Mouse (Mus musculus) ovary, adult 18-20 months (tissue): Measurements from ENCODE around the gene Creb3l2.
"Not testable (repeated sequence)": the region's sequence is repeated elsewhere in the genome, so short reads cannot be mapped to it uniquely, and the experiment has no call there.

Experiments
- DNase-seq: peaks from one replicate; pipeline ENCODE4 v3.0.0; 2022; ENCODE audit warnings: low spot score, mixed read lengths

The Creb3l2 gene

DNA sequence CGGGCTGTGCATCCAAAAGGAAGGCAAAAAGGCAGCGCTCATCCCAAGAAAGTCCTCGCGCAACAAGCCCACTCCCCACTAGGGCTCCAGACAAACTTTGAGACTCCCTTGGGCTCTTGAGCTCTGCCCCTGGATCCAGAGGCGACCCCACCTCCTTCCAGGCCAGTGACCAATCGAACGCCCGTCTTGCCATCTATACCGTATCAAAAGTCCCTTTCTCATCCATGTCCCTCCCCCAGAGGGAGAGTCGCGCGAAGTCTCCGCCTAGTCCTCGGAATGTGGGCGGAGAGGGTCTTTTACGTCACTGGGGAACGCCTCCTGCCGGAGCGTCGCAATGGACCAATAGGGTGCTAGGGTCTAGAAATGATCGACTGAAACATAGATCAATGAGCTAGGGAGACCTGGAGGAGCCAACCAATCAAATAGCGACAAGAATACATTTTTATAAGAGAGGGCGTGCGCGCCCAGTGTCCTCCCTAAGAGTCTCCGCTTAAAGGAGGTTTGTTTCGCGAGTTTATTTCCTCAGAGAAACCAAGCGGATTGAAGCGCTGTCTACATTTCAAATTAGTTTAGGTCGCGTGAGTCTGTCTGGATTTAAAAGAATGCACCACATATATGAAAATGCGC lies at the start of gene Creb3l2:
Gene Creb3l2 (minus strand): TSS at position 106 of the 627 bp plus-strand sequence.
- peak; percentile 98 for DNase-seq

DNA sequence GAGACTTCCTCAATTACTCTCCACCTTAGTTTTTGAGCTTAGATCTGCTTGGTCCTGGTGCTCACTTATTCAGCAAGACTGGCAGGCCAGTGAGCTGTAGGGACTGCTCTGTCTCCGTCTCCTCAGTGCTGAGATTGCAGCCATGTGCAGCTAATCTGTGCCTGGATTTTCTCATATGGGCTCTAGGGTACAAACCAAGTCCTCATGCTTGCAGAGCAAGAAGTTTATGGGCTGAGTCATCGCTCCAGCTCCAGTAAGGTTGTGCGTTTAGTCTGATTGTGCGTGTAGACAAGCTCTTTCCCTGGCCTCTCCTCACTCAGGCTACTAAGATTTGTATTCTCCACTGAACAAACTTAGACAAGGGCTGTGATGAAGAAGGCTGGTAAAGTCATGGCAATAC lies 44.6 kb upstream of the Creb3l2 start:
- no peak for DNase-seq

DNA sequence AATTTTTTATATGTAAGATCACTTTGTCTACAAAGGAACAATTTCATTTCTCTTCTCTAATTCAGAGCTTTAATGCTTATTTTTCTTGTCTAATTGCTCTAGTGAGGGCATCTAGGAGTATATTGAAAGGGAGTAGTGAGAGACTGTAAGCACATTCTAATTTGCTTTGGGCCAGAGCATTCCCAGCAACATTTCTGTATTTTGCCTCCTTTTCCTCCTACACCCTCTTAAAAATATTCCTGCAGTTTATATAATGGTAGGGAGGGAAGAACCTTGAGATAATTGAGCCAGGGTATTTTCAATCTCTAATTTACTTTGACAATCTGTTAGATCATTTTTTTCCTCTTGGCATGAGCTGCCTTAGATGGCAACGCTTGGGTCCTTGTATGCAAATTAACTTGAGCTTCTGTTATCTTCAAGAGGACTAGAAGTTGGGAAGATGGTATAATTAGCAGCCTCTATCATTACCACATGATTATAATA lies 42.7 kb upstream of the Creb3l2 start:
- no peak for DNase-seq

DNA sequence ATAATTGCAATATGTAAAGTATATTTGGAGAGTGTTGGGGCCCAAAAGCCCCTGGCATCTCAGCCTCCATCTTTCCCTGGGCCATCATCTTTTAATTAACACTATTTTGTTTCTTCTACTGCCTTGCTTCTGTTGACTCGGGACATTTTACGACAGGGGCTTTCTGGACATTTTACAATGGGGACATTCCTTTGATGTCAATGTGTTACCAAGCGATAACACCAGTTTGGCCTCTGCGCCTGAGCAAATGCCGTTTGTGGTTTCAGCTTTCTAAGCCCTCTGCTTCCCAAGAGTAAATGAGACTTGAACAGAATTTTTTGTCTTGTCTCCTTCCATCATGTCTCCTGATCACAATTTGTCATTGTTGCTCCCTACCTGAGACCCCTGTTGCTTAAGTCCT lies 41.3 kb upstream of the Creb3l2 start:
- DNase-seq: no peak

DNA sequence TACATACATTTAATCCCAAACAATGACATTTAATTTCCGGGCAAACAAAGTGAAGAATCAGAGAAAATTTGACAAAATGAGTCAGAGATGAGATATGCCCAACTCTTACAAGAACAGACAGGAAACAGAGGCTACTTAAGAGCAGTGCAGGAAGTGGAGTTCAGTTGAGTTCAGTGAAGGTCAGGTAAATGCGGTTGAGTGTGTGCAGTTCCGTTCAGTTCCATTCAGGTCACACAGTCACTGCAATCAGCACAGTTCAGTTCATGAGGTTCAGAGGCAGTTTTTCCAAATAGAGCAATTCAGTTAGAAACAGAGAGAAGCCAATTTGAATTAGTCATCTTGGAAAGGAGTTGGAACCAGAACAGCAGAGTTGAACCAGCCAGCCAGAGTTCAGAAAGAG lies 39.2 kb upstream of the Creb3l2 start:
- DNase-seq: no peak

DNA sequence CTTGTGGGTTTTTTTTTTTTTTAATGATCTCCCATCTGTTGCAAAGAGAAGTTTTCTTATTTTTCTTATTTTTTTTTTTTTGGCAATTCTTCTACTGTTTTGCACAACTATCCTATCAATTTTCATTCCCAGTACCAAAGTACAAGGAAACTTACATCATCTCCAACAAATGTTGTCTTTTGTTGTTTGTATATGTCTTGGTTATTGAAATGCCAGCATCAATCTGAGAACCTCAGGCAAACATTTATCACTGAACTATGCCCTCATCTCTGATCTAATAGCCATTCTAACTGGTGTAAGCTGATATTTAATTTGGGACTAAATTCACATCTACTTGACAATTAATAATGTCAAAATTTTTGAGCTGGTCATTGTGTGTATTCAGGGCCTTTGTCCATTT lies 38.1 kb upstream of the Creb3l2 start:
- DNase-seq: no peak

DNA sequence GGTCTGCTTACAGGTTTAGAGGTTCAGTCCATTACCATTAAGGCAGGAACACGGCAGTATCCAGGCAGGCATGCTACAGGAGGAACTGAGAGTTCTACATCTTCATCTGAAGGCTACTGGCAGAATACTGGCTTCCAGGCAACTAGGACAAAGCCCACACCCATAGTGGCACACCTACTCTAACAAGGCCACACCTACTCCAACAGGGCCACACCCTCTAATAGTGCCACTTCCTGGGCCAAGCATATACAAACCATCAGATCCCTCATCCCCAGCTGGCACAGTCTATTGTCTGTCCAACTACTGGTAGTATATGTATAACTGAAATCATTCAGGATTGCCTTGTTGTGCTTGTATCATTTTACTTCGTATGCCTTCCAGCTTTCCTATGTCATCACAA lies 36.5 kb upstream of the Creb3l2 start:
- no peak for DNase-seq

DNA sequence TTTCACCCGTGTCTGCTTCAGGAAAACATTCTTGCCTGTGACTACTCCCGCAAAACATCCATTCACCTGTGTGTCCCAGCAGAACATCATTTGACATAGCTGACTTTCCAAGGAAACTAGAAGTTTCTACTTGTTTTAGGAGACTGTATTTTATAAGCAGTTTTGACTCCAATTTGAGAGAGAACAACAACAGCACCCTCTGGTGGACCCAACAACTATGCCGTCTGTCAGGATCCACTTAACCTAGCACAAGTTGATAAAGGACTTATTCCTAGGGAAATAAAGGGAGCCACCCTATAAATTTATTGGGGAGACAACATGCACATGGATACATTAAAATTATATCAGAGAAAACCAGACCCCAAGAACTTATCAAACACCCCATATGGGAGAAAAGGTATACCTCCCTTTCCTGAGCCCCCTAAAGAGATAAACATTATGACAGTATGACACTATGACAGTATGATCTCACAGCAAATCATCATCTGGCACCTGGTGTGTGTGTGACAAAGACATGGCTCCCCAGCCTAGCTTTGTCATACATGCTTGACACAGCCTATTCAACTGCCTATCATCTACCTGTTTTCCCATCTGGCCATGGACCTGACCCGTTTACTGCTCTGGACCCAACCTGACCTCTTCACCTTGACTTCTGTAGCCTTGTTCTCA lies 31.9 kb upstream of the Creb3l2 start:
- DNase-seq: no peak

DNA sequence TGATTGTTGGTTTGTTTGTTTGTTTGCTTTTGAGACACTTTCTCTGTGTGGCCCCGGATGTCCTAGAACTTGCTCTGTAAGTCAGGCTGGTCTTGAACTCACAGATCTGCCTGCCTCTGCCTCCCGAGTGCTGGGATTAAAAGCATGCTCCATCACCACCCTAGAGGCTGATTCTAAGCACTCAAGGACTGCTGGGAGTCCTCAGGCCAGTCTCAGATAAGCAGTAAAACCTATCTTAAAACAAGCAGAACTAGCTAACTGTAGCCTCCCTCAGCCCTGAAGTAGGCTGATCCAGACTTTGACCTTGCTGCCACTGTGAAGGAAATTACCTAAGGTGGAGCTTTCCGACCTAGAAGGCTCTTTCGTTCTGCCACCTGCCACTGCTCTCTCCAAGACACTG lies 28.3 kb upstream of the Creb3l2 start:
- DNase-seq: no peak

DNA sequence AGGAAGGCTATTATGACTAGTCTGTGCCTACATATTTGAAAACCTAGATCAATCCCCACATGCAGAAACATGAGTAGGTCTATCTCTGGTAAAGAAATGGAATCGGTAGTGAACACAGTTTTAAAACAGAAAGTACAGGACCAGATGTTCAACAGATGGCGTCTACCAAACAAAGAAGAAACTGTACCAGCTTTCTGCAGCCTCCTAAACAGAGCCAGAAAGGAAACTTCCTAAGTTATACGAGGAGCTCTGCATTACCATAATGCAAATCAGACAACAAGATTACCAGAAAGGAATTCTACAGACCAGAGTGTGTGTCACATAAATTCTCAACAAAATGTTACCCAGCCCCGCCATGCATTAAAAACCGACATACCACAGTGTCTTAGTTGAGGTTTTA lies 23.9 kb upstream of the Creb3l2 start:
- no peak for DNase-seq

DNA sequence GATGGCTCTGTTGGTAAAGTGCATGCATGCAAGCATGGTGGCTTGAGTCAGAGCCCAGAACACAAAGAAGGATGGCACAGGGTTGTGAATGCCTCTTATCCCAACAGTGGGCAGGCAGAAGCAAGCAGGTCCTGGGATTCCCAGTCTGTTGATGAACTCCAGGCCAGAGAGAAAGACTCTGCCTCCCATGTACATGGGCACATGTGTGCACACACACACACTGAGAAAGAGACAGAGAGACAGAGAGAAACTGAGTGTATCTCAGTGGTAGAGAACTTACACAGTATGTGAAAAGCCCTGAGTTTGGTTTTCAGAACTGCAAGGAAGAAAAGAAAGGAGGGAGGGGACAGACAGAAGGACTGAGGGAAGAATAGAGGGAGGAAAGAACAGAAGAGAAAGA lies 23.4 kb upstream of the Creb3l2 start:
- DNase-seq: no peak

DNA sequence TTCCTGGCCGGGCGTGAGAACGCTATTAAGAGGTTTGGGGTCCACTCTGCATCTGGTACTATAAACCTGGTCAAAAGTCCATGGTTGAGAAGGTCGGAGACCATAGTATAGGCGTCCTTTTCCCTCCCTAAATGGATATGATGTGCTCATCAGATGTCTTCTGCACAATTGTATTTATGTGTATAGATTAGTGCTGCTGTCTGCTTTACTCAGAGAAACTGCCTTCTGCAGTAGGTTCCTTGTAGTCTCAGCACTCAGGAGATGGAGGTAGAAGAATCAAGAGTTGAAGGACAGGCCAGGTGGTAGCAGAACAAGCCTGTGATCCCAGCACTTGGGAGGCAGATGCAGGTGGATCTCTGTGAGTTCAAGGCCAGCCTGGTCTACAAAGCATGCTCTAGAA lies 22.6 kb upstream of the Creb3l2 start:
- DNase-seq: no peak

DNA sequence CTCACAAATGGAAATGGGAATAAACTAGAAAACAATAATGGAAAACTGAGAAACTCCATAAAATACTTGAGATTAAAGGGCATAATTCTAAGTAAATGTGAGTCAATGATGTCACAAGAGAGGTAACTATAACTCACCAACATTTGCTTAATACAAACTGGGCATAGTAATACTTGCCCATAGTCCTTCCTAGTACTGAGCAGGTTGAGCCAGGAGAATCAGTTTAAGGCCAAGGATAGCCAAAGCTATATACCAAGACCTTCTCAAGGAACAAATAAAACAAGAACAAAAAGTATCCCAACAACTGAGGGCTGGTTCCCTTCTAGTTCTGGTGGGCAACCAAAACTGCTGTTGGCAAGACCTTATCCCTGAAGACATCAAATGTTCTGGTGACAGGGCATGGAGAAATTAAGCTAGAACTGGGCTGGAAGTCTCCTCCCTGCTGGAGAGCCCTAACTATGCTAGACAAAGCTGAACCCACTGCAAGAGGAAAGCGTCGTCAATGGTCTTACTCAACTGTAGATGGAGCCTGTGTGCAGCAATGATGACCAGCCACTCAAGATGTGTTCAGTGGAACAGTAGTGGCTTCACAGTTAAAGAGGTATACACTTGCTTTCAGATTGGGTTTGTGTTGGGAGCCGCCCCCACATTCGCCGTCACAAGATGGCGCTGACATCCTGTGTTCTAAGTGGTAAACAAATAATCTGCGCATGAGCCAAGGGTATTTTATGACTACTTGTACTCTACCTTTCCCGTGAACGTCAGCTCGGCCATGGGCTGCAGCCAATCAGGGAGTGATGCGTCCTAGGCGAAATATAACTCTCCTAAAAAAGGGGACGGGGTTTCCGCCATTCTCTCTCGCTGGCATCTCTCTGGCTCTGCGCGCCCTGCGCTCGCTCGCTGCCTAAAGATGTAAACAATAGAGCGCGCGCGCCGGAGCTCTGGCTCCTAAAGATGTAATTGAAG lies 21.9 kb upstream of the Creb3l2 start:
- DNase-seq: peak; percentile 28

DNA sequence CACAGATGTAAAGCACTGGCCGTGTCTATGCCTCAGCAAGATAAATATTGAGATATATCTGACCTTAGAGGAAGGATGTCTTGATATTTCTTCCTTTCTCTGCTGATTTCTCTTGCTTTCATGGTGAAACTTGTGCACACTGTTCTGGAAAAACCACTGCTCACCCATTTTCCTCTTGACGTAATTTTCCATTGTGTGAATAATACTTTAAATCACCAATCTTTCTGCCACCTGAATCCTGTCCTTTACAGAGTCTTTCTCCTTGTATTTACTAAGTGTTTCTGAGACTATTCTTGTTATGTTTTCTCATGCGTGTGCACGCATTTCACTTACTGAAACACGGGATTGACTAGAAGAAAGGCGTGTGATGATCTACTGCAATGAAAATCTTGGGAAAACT lies 18.7 kb upstream of the Creb3l2 start:
- DNase-seq: no peak

DNA sequence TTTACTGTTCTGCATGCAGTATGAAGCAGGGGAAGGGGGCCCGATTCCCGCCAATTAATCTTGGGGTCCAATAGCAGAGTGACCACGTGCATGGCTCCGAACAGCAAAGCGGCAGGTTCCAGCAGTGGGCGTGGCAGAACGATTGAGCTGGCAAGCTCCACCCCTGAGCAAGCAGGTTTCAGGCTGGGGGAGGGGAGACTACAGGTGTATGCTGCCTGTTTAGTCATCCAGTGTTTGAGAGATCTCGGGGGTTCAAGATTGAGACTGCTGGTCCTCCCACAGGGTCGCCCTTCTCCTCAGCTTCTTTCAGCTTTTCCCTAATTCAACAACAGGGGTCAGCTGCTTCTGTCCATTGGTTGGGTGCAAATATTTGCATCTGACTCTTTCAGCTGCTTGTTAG lies 17.7 kb upstream of the Creb3l2 start:
- DNase-seq: not testable (repeated sequence)

DNA sequence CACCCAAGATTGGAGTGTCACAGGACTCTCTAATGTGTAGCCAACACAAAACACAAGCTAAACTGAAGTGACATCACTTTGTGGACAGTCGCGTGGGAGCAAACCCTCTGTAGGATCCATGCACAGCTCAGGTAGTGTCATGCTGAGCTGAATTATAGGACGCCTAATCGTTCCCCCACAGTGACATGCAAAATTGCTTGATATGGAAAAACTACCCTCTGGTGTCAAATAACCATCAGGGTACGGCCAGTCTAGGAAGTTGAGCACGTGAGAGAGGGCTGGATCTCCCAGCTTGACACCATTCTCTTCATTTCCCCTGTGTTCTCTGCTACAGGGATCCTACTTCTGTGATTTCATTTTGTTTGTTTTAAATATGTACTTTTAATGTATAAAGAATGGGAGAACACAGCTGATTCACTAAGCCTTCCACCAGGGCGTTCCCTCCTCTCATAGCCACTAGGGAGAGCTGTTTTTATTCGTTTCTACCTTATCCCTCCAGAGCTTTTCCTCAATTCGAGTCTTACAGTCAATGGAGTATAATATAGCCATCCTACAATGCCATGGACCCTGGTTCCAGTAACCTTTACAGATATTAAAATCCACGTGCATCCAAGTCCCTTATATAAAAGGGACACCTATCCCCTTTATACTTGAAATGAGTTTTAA lies 16.2 kb upstream of the Creb3l2 start:
- DNase-seq: no peak

DNA sequence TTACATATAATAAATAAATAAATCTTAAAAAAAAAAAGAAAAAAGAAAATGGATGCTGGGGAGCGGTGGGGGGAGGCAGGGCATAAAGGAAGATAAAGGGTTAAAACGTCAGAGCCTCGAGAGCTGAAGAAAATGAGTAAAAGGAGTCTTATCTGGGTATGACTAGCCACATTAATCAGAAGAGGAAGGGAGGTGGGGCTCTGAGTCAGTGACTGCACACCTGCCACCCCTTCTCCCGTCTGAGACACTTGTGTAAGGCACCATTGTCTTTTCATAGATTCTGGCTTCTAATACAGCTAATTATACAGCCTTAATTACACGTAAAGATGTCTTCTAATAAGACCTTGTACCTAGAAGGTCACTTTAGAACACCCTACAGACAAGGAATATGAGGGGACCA lies 13.6 kb upstream of the Creb3l2 start:
- DNase-seq: no peak

DNA sequence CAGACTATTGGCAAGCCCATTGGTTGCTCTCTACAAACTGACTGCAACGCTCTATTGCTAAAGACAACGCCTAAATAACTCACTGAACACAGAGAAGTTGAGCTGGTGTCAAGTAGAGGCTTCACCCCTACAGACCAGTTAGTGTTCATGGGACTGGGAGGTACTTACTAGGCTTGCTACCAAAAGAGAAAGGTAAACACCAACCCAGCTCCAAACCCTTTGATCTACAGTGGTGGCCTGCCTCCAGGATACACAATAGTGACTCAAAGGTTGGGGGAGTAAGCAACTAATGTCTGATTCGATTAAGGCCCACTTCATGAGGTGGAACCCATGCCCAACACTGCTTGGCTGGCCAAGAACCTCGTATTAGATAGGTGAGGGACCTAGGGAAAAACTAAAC lies 11.1 kb upstream of the Creb3l2 start:
- DNase-seq: no peak

DNA sequence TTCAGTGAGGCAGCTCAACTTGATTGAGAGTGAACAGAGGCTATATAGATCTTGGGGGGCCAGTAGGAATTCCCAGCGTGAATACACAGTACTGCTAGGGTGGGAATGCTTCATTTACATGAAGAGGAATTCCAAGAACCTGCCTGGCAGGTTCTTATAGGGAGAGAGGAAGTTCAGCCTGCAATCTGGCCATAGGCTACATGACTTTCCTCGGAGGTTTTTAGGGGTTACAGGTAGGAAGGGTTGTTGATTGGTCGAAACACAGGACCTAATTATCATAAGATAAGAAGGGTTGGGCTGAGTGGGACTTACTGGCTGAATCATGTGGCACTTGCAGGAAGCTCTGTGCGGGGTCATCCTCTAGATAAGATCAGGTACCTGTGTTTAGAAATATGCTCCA lies 9.7 kb upstream of the Creb3l2 start:
- no peak for DNase-seq

DNA sequence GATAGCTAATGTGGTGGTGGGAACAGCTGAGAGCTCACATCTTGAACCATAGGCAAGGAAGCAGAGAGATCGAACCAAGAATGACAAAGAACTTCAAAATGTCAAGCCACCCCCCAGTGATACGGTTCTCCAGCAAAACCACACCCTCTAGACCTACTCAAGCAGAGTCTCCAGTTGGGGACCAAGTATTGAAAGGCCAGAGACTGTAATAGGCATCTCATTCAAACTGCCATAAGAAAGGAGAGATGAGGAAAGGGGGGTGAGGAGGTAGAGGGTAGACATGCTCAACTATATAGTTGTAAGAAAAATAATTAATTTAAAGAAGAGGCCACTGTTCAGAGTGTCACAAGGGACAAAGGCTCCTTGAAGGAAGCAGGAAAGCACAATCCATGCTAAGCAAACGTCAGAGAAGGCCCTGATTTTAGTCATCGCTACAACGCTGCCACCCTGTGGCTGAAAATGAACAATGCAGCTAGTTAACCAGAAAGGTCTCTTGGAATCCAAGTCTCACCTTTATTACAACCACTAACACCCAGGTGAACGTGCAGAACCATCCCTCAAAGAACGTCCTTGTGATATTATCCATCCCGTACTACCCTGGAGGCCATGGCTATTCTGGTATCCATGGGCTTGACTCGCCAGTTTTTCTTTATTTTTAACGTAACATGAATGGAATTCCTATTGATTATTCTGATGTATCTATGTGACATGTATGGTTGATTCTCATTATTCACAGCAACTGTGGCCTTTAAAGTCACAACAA lies 5.9 kb upstream of the Creb3l2 start:
- no peak for DNase-seq

DNA sequence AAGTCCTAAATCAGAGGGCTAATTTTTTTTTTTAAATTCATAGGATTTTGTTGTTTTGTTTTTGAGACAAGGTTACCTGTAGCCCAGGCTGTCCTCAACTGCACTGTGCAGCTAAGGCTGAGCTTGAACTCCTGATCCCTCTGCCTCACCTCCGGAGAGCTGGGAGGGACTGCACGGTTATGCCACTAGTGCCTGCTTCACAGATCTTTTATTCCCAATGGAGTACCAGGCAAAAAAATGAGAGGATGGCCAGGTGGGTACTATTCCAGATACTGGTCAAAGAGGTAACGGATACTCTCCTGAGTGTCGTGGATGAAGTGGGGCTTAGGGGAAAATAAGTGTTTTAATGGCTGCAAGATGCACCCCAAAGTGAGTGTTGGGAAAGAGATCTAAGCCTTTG lies 835 bp upstream of the Creb3l2 start:
- DNase-seq: no peak
